Mouse (Mus musculus) limb, embryonic 14.5 days (tissue): Measurements from ENCODE around the gene Eno2. TPM values are rescaled to one million over a fixed set of nuclear protein-coding genes. Genes with fewer than 3 reads are reported as not detected.
"Not testable (repeated sequence)": the region's sequence is repeated elsewhere in the genome, so short reads cannot be mapped to it uniquely, and the experiment has no call there.

Experiments used
- ATAC-seq: fragments of 200-750 bp; cut with Nextera tagmentation; 2 replicates; pipeline ENCODE4 v1.8.0; 2017; ENCODE audit warnings: low read depth, moderate number of reproducible peaks, moderate TSS enrichment; ENCODE audit not compliant: low FRiP score
- DNase-seq: peaks from one replicate; pipeline ENCODE4 v3.0.0-alpha.2; 2015; ENCODE audit warnings: low spot score
- H3K27ac ChIP-seq: fragments of 300-500 bp; sonication (generic); replicated peaks from 2 replicates; pipeline ENCODE4 v1.5.1; 2014; ENCODE audit warnings: low read depth, mild to moderate bottlenecking, low read length, moderate library complexity, mixed read lengths
- H3K27me3 ChIP-seq: fragments of 300-500 bp; sonication (generic); 2 replicates; pipeline ENCODE4 v1.6.1; 2014; ENCODE audit warnings: low read length, mixed read lengths; ENCODE audit not compliant: control insufficient read depth, insufficient read depth
- H3K36me3 ChIP-seq: fragments of 300-500 bp; sonication (generic); 2 replicates; pipeline ENCODE4 v1.6.1; 2014; ENCODE audit warnings: mild to moderate bottlenecking, low read length, moderate library complexity, mixed read lengths; ENCODE audit not compliant: control insufficient read depth, insufficient read depth
- H3K4me1 ChIP-seq: fragments of 300-500 bp; sonication (generic); 2 replicates; pipeline ENCODE4 v1.6.1; 2014; ENCODE audit warnings: antibody characterized with exemption, low read length, mixed read lengths; ENCODE audit not compliant: control insufficient read depth, insufficient read depth
- H3K4me2 ChIP-seq: fragments of 300-500 bp; sonication (generic); replicated peaks from 2 replicates; pipeline ENCODE4 v1.6.1; 2014; ENCODE audit warnings: low read depth, mild to moderate bottlenecking, low read length, moderate library complexity; ENCODE audit not compliant: severe bottlenecking
- H3K4me3 ChIP-seq: fragments of 300-500 bp; sonication (generic); replicated peaks from 2 replicates; pipeline ENCODE4 v1.5.1; 2014; ENCODE audit warnings: low read length
- H3K9ac ChIP-seq: fragments of 300-500 bp; sonication (generic); 2 replicates; pipeline ENCODE4 v1.6.1; 2014; ENCODE audit warnings: mild to moderate bottlenecking, low read depth, low read length, moderate library complexity; ENCODE audit not compliant: severe bottlenecking
- H3K9me3 ChIP-seq: fragments of 300-500 bp; sonication (generic); 2 replicates; pipeline ENCODE4 v1.6.1; 2016; ENCODE audit warnings: low read length; ENCODE audit not compliant: control insufficient read depth
- POLR2A ChIP-seq: fragments of 200-500 bp; IDR thresholded peaks from 2 replicates; pipeline ENCODE4 v1.8.0; 2012; ENCODE audit warnings: inconsistent platforms, mild to moderate bottlenecking, moderate library complexity, borderline replicate concordance; ENCODE audit not compliant: insufficient read depth, insufficient read length; ENCODE audit errors: extremely low read depth
- WGBS: fragments of 180-500 bp; shearing (Covaris S2); extraction: QIAGEN DNeasy Blood & Tissue Kit; methylation state at CpG from one replicate; pipeline ENCODE4 v1.1.7; 2014; 5-methylcytosine and 5-hydroxymethylcytosine counted together
- polyA plus RNA-seq, 2 experiments: library from polyadenylated mRNA; depleted of rRNA in 1 of 2; stranded (reverse) in 1 of 2; unstranded in 1 of 2; fragments of >200 nt; fragmentation: Nextera tagmentation in 1 of 2; extraction: Ambion mirVana in 1 of 2; gene quantifications; 2 replicates each; pipeline versions ENCODE4 v1.2.1 to v1.2.3; 2012 to 2014

Gene Eno2
- polyA plus RNA-seq, 2 experiments = 6.0 to 21.7 TPM

GRCm38 (mm10) chr6:124811701-124812560, 42.5 kb upstream of the Eno2 start:
- 78% methylated on average over 24 of the region's 24 CpGs for WGBS
- peak overlapping the region; percentile 72 for H3K4me2 ChIP-seq
- DNase-seq (no peak), ATAC-seq (no peak)
- peak overlapping the region; percentile 48 for H3K4me3 ChIP-seq
- no peaks in the 10 kb centered on the region for H3K27me3 ChIP-seq
- peak overlapping the region; percentile 65 for H3K9ac ChIP-seq
- no peaks in the 10 kb centered on the region for H3K9me3 ChIP-seq
- H3K27ac ChIP-seq = no peak overlapping the region; the same call in 1 of the 2 replicates
- no peak for TF ChIP-seq POLR2A
- peaks cover 47% of the 10 kb centered on the region for H3K36me3 ChIP-seq
- peaks cover 33% of the 10 kb centered on the region for H3K4me1 ChIP-seq

GRCm38 (mm10) chr6:124811403-124811665, 41.9 kb upstream of the Eno2 start:
- no peak overlapping the region for H3K4me3 ChIP-seq
- peaks cover 35% of the 10 kb centered on the region for H3K4me1 ChIP-seq
- WGBS = 85% methylated on average over 4 of the region's 4 CpGs
- no peak overlapping the region for H3K27ac ChIP-seq
- no peak for ATAC-seq
- no peaks in the 10 kb centered on the region for H3K27me3 ChIP-seq
- no peaks in the 10 kb centered on the region for H3K9me3 ChIP-seq
- H3K4me2 ChIP-seq = no peak overlapping the region; the same call in 1 of the 2 replicates
- no peak for DNase-seq
- no peak for TF ChIP-seq POLR2A
- H3K36me3 ChIP-seq = peaks cover 41% of the 10 kb centered on the region
- no peak overlapping the region for H3K9ac ChIP-seq

DNA sequence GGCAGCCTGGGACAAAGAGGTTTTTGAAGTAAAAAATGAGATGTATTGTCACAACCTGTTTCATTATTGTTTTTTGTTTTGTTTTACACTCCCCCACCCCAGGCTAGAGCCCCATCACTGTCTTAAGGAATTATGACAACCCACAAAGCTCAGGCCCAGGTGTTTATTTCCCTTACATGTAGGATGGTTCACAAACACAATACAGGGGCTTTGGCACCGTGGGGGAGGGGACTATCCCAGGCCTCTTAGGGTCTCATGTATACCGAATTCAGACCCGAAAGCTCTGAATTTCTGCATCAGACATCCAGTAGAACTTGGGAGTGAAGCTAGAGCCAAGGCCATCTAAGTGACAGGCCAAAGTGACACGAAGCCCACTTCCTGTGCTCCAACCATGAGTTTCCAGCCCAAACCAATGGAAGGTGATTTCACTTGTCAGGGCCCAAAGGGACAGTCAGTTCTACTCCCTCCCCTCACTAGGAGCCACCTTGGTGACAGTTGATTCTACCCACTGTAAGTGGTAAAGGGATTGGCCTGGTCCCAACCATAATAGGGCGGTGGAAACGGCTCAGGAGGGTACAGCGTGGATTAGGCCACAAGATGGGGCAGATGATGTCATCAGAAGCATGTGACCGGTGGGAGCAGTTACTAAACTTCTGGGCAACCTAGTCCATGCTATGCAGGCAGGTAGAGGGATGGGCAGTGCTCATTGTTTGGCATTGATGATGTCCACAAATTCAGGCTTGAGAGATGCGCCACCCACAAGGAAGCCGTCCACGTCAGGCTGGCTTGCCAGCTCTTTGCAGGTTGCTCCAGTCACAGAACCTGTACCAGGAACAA, 41.3 kb upstream of the Eno2 start:
- H3K27me3 ChIP-seq, DNase-seq, ATAC-seq, H3K9me3 ChIP-seq, H3K4me3 ChIP-seq, H3K9ac ChIP-seq, H3K4me2 ChIP-seq: not testable (repeated sequence)
- Histone ChIP-seq H3K36me3 (peaks cover 36% of the 10 kb centered on the region), H3K27ac (0 out of 2 replicates have a peak overlapping the region, but pooled peaks have one; percentile 29), H3K4me1 (peaks cover 35% of the 10 kb centered on the region)
- whole genome bisulfite sequencing = 84% methylated on average over 8 of the region's 11 CpGs

DNA sequence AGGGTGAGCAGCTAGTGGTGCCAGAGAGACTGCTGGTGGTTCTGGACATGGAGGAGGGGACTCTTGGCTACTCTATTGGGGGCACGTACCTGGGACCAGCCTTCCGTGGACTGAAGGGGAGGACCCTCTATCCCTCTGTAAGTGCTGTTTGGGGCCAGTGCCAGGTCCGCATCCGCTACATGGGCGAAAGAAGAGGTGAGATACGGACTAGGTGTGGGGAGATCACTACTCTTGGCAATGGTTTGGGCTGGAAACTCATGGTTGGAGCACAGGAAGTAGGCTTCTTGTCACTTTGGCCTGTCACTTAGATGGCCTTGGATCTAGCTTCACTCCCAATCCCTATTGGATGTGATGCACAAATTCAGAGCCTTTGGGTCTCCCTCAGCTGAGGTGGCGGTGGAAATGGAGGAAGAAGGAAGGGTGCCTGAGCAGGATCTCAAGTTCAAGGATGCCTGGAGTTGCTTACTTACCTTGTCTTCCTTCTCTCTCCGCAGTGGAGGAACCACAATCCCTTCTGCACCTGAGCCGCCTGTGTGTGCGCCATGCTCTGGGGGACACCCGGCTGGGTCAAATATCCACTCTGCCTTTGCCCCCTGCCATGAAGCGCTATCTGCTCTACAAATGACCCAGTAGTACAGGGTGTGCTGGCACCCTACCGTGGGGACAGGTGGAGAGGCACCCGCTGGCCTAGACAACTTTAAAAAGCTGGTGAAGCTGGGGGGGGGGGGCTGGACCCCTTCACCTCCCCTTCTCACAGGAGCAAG, 40.5 kb upstream of the Eno2 start:
- H3K36me3 ChIP-seq = peaks cover 29% of the 10 kb centered on the region
- peak overlapping the region; percentile 64 for H3K9ac ChIP-seq
- peak overlapping the region; percentile 95 for H3K4me2 ChIP-seq
- 40% methylated on average over 14 of the region's 14 CpGs for WGBS
- H3K9me3 ChIP-seq = no peaks in the 10 kb centered on the region
- no peak for TF ChIP-seq POLR2A
- DNase-seq (no peak), ATAC-seq (no peak)
- H3K4me1 ChIP-seq = peaks cover 34% of the 10 kb centered on the region
- H3K27me3 ChIP-seq = no peaks in the 10 kb centered on the region
- 0 out of 2 replicates have a peak overlapping the region, but pooled peaks have one; percentile 29 for H3K27ac ChIP-seq
- H3K4me3 ChIP-seq = peak overlapping the region; percentile 58

- peak overlapping the region; percentile 95 for H3K4me2 ChIP-seq
- ATAC-seq = peak; percentile 24
- no peak for TF ChIP-seq POLR2A
- H3K9me3 ChIP-seq = no peaks in the 10 kb centered on the region
- peak overlapping the region; percentile 64 for H3K9ac ChIP-seq
- H3K4me3 ChIP-seq = peak overlapping the region; percentile 58
- peaks cover 29% of the 10 kb centered on the region for H3K36me3 ChIP-seq
- peak overlapping the region; percentile 86 for H3K27ac ChIP-seq
- peaks cover 26% of the 10 kb centered on the region for H3K4me1 ChIP-seq
- WGBS = 1% methylated on average over 35 of the region's 35 CpGs
- peak; percentile 76 for DNase-seq
- H3K27me3 ChIP-seq = no peaks in the 10 kb centered on the region
Observed at GRCm38 (mm10) chr6:124809052-124809774, 39.7 kb upstream of the Eno2 start.
